Mouse (Mus musculus) CH12.LX (cell line): ENCODE results near the gene Nkx2-3. TPM values are rescaled to one million over a fixed set of nuclear protein-coding genes. Genes with fewer than 3 reads are reported as not detected.

Source experiments
- DNase-seq: peaks from one replicate; pipeline ENCODE4 v3.0.0-alpha.2; 2013; ENCODE audit errors: extremely low read depth
- H3K27ac ChIP-seq: 2 replicates; pipeline ENCODE4 v1.5.1; 2012; ENCODE audit warnings: low read depth, mild to moderate bottlenecking, control low read depth, moderate library complexity; ENCODE audit not compliant: insufficient read depth
- H3K27me3 ChIP-seq: replicated peaks from 2 replicates; pipeline ENCODE3; 2012; ENCODE audit warnings: inconsistent platforms
- H3K36me3 ChIP-seq, 2 experiments: replicated peaks in 1 of 2; 2 replicates each; pipeline versions ENCODE3 to v1.6.1; 2012; ENCODE audit warnings: inconsistent platforms in 1 of 2, low read length in 1 of 2, mild to moderate bottlenecking in 1 of 2, mixed read lengths in 1 of 2, moderate library complexity in 1 of 2; ENCODE audit not compliant: control insufficient read depth in 1 of 2, insufficient read depth in 1 of 2
- H3K4me1 ChIP-seq, 2 experiments: 2 replicates each; pipeline ENCODE4 v1.6.1; 2012; ENCODE audit warnings: inconsistent platforms in 1 of 2, moderate library complexity in 1 of 2; ENCODE audit not compliant: insufficient read depth in 2 of 2, control insufficient read depth in 1 of 2
- H3K4me2 ChIP-seq: 2 replicates; pipeline ENCODE4 v1.6.1; 2012; ENCODE audit warnings: low read depth, mild to moderate bottlenecking, control low read depth; ENCODE audit not compliant: poor library complexity, insufficient read depth, severe bottlenecking
- H3K4me3 ChIP-seq, 3 experiments: fragments of 150-350 bp in 1 of 3; sonication (generic) in 1 of 3; replicated peaks in 1 of 3; 2 replicates each; pipeline versions ENCODE3 to v1.5.1; 2011 to 2012; ENCODE audit warnings: low read depth in 2 of 3, low read length in 2 of 3, mild to moderate bottlenecking in 2 of 3, moderate library complexity in 2 of 3, control low read depth in 1 of 3, improper control_type of control experiment in 1 of 3, inconsistent platforms in 1 of 3, mixed read lengths in 1 of 3; ENCODE audit not compliant: poor library complexity in 1 of 3
- H3K79me2 ChIP-seq: replicated peaks from 2 replicates; pipeline ENCODE4 v1.6.1; 2012; ENCODE audit warnings: mild to moderate bottlenecking, moderate library complexity; ENCODE audit not compliant: control insufficient read depth, poor library complexity, insufficient read depth, severe bottlenecking; ENCODE audit errors: extremely low read depth
- H3K9ac ChIP-seq: 2 replicates; pipeline ENCODE4 v1.6.1; 2012; ENCODE audit warnings: low read depth, mild to moderate bottlenecking, control low read depth, moderate library complexity; ENCODE audit not compliant: insufficient read depth
- H3K9me3 ChIP-seq: replicated peaks from 2 replicates; pipeline ENCODE3; 2012; ENCODE audit warnings: low read length, inconsistent platforms, mixed read lengths
- E2F4 ChIP-seq: IDR thresholded peaks from 2 replicates; pipeline ENCODE4 v1.6.1; 2011; ENCODE audit warnings: low read depth, low read length, improper control_type of control experiment; ENCODE audit not compliant: insufficient replicate concordance
- ELF1 ChIP-seq: IDR thresholded peaks from 2 replicates; pipeline ENCODE4 v1.6.1; 2014; ENCODE audit warnings: low read depth, mild to moderate bottlenecking, inconsistent platforms, low read length, improper control_type of control experiment
- ETS1 ChIP-seq: conservative IDR thresholded peaks from 2 replicates; pipeline ENCODE4 v1.6.1; 2012; ENCODE audit warnings: low read depth, mild to moderate bottlenecking, inconsistent platforms, low read length, improper control_type of control experiment, moderate library complexity
- GABPA ChIP-seq: IDR thresholded peaks from 2 replicates; pipeline ENCODE4 v1.6.1; 2012; ENCODE audit warnings: low read depth, low read length, improper control_type of control experiment, inconsistent platforms; ENCODE audit not compliant: insufficient replicate concordance
- HCFC1 ChIP-seq: IDR thresholded peaks from 2 replicates; pipeline ENCODE4 v1.6.1; 2012; ENCODE audit warnings: low read depth, mild to moderate bottlenecking, inconsistent platforms, low read length, improper control_type of control experiment
- KAT2A ChIP-seq: IDR thresholded peaks from 2 replicates; pipeline ENCODE4 v1.6.1; 2012; ENCODE audit warnings: low read length, improper control_type of control experiment, inconsistent platforms; ENCODE audit not compliant: insufficient replicate concordance
- MXI1 ChIP-seq: IDR thresholded peaks from 2 replicates; pipeline ENCODE4 v1.6.1; 2011; ENCODE audit warnings: mild to moderate bottlenecking, low read depth, low read length, improper control_type of control experiment
- MYC ChIP-seq: IDR thresholded peaks from 2 replicates; pipeline ENCODE4 v1.6.1; 2011; ENCODE audit warnings: low read depth, mild to moderate bottlenecking, improper control_type of control experiment, low read length
- NRF1 ChIP-seq: IDR thresholded peaks from 2 replicates; pipeline ENCODE4 v1.6.1; 2014; ENCODE audit warnings: low read depth, mild to moderate bottlenecking, inconsistent platforms, low read length, improper control_type of control experiment, moderate library complexity
- PAX5 ChIP-seq: IDR thresholded peaks from 2 replicates; pipeline ENCODE4 v1.6.1; 2012; ENCODE audit warnings: low read length, inconsistent platforms, mixed read lengths
- RAD21 ChIP-seq: IDR thresholded peaks from 2 replicates; pipeline ENCODE4 v1.6.1; 2011; ENCODE audit warnings: low read depth, mild to moderate bottlenecking, low read length, improper control_type of control experiment, moderate library complexity
- RCOR1 ChIP-seq: conservative IDR thresholded peaks from 2 replicates; pipeline ENCODE4 v1.6.1; 2012; ENCODE audit warnings: low read depth, mild to moderate bottlenecking, inconsistent platforms, low read length, improper control_type of control experiment
- TCF12 ChIP-seq: IDR thresholded peaks from 2 replicates; pipeline ENCODE4 v1.6.1; 2014; ENCODE audit warnings: low read depth, mild to moderate bottlenecking, inconsistent platforms, low read length, improper control_type of control experiment
- USF2 ChIP-seq: conservative IDR thresholded peaks from 2 replicates; pipeline ENCODE4 v1.6.1; 2011; ENCODE audit warnings: low read depth, low read length, improper control_type of control experiment
- ZMIZ1 ChIP-seq: IDR thresholded peaks from 2 replicates; pipeline ENCODE4 v1.6.1; 2012; ENCODE audit warnings: low read depth, mild to moderate bottlenecking, inconsistent platforms, low read length, improper control_type of control experiment
- ZNF384 ChIP-seq: IDR thresholded peaks from 2 replicates; pipeline ENCODE4 v1.6.1; 2012; ENCODE audit warnings: low read depth, low read length, improper control_type of control experiment, inconsistent platforms
- dilution Hi-C: fragments of 300-500 bp; cut with MboI; formaldehyde crosslinking; loops from 2 replicates; pipeline ENCODE4 v1.14.3; 2020; ENCODE audit warnings: low sequenced_read_pairs; ENCODE audit not compliant: extremely low pct_unique_long_range_greater_than_20kb, extremely low pct_ligation_motif_present
- in situ Hi-C: fragments of 300-500 bp; cut with MboI; formaldehyde crosslinking; loops from 3 replicates; pipeline ENCODE4 v1.14.3; 2019; ENCODE audit warnings: low sequenced_read_pairs, low pct_ligation_motif_present, low pct_unique_long_range_greater_than_20kb, mixed read lengths
- polyA plus RNA-seq: library from polyadenylated mRNA; unstranded; fragments of >175 nt; gene quantifications from 2 replicates; pipeline ENCODE4 v1.2.1, GENCODE M21; 2012; ENCODE audit warnings: low read depth; ENCODE audit not compliant: insufficient read length
- total RNA-seq, 2 experiments: library from RNA; depleted of rRNA; stranded (reverse); fragments of 300-350 nt in 1 of 2; fragments of >200 nt in 1 of 2; gene quantifications; 2 replicates each; pipeline ENCODE4 v1.2.3; 2012 to 2014

The Nkx2-3 gene
- total and polyA plus RNA-seq, 3 experiments = not detected

GRCm38 (mm10) chr19:43642843-43643242 is 30.7 kb downstream of the Nkx2-3 start:
- H3K4me3 ChIP-seq = no peak overlapping the region
- in situ Hi-C loops (no loop called here), dilution Hi-C loops (no loop called here)
- no peak overlapping the region for H3K4me2 ChIP-seq
- no peaks in the 10 kb centered on the region for H3K36me3 ChIP-seq
- H3K27me3 ChIP-seq = no peaks in the 10 kb centered on the region
- H3K27ac ChIP-seq = no peak overlapping the region
- no peak overlapping the region for H3K9ac ChIP-seq
- no peaks in the 10 kb centered on the region for H3K79me2 ChIP-seq
- no peaks in the 10 kb centered on the region for H3K9me3 ChIP-seq
- peaks cover 3 to 12% of the 10 kb centered on the region in 2 experiments; a peak in 3 of 4 replicates for H3K4me1 ChIP-seq
- TF ChIP-seq KAT2A = no peak
- TF ChIP-seq PAX5 = no peak
- no peak for TF ChIP-seq GABPA
- no peak for TF ChIP-seq ETS1
- TF ChIP-seq ELF1 = no peak
- no peak for TF ChIP-seq MXI1
- TF ChIP-seq E2F4 = no peak
- TF ChIP-seq MYC = no peak
- TF ChIP-seq RCOR1 = no peak
- no peak for TF ChIP-seq TCF12
- no peak for TF ChIP-seq ZMIZ1
- no peak for TF ChIP-seq HCFC1
- no peak for TF ChIP-seq ZNF384
- TF ChIP-seq RAD21 = no peak
- TF ChIP-seq USF2 = no peak
- no peak for TF ChIP-seq NRF1
- no peak for DNase-seq

GRCm38 (mm10) chr19:43645508-43645907 is 33.4 kb downstream of the Nkx2-3 start:
- DNase-seq = no peak
- Histone ChIP-seq H3K27ac (no peak overlapping the region), H3K27me3 (no peaks in the 10 kb centered on the region), H3K9me3 (no peaks in the 10 kb centered on the region), H3K4me1 (peaks cover 3 to 12% of the 10 kb centered on the region in 2 experiments; a peak in 3 of 4 replicates), H3K9ac (no peak overlapping the region), H3K36me3 (no peaks in the 10 kb centered on the region), H3K4me2 (no peak overlapping the region), H3K79me2 (no peaks in the 10 kb centered on the region), H3K4me3 (no peak overlapping the region)
- in situ Hi-C loops = no loop called here
- no peak for TF ChIP-seq KAT2A
- peak; percentile 14; the same call in 1 of the 2 replicates for TF ChIP-seq USF2
- dilution Hi-C loops = no loop called here
